Mouse (Mus musculus): ENCODE data around the gene Hnrnpm. TPM values are rescaled to one million over a fixed set of nuclear protein-coding genes. Genes with fewer than 3 reads are reported as not detected.

The Hnrnpm gene
- polyA plus RNA-seq, 1 experiment from 2014 or later, result 490 TPM

- ATAC-seq (ENCODE audit: low FRiP score), result peak; percentile 23; the same call in 1 of the 2 replicates
- no peak overlapping the region for H3K9ac ChIP-seq
- no peak overlapping the region for H3K4me2 ChIP-seq
Measured at GRCm38 (mm10) chr17:33649781-33650475, 36.7 kb downstream of the Hnrnpm start.

GRCm38 (mm10) chr17:33645073-33645472 lies 41.6 kb downstream of the Hnrnpm start:
- Histone ChIP-seq H3K4me3 (replicated peaks) (no peak overlapping the region), H3K9ac (no peak overlapping the region), H3K4me2 (no peak overlapping the region), H3K36me3 (replicated peaks) (peaks cover 88% of the 10 kb centered on the region), H3K4me1 (no peaks in the 10 kb centered on the region), H3K9me3 (no peaks in the 10 kb centered on the region), H3K27me3 (no peaks in the 10 kb centered on the region), H3K27ac (no peak overlapping the region)
- 94% methylated on average over 8 of the region's 8 CpGs for WGBS
- no peak for ATAC-seq (ENCODE audit: low FRiP score)

More at GRCm38 (mm10) chr17:33649781-33650475, 36.7 kb downstream of the Hnrnpm start:
- Histone ChIP-seq H3K27ac (no peak overlapping the region), H3K36me3 (replicated peaks) (peaks cover 96% of the 10 kb centered on the region), H3K4me3 (replicated peaks) (no peak overlapping the region), H3K4me1 (no peaks in the 10 kb centered on the region), H3K27me3 (no peaks in the 10 kb centered on the region), H3K9me3 (no peaks in the 10 kb centered on the region)
- WGBS, result 98% methylated on average over 34 of the region's 34 CpGs

DNA sequence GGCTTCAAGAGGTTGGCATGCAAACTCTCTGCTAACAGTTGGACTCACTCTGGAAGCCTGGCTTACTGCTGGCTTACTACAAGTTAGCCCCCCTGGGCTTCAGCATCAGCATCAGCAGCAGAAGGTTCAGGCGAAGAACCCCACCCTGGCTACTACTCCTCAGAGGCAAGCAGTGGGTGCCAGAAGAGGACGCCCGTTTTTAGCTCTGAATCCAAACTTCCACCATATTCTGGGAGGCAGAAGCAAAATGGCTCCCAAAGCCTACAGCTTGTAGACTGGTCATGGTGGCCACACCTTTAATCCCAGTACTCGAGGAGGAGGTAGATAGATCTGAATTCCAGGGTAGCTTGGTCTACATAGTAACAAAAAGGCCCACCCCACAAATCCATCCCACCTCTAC lies 42.6 kb downstream of the Hnrnpm start:
- no peak for ATAC-seq (ENCODE audit: low FRiP score)
- no peaks in the 10 kb centered on the region for H3K4me1 ChIP-seq
- WGBS, result 94% methylated on average over 4 of the region's 4 CpGs
- H3K9me3 ChIP-seq, result no peaks in the 10 kb centered on the region
- no peak overlapping the region for H3K4me3 ChIP-seq (replicated peaks)
- H3K4me2 ChIP-seq, result no peak overlapping the region
- no peaks in the 10 kb centered on the region for H3K27me3 ChIP-seq
- peaks cover 78% of the 10 kb centered on the region for H3K36me3 ChIP-seq (replicated peaks)
- no peak overlapping the region for H3K27ac ChIP-seq
- H3K9ac ChIP-seq, result no peak overlapping the region

GRCm38 (mm10) chr17:33639743-33640142 lies 46.9 kb downstream of the Hnrnpm start:
- ATAC-seq (ENCODE audit: low FRiP score), result no peak
- no peak overlapping the region for H3K9ac ChIP-seq
- H3K27ac ChIP-seq, result no peak overlapping the region
- WGBS, result 72% methylated on average over 6 of the region's 6 CpGs
- H3K27me3 ChIP-seq, result no peaks in the 10 kb centered on the region
- H3K4me1 ChIP-seq, result no peaks in the 10 kb centered on the region
- H3K4me2 ChIP-seq, result no peak overlapping the region
- H3K36me3 ChIP-seq (replicated peaks), result peaks cover 48% of the 10 kb centered on the region
- no peak overlapping the region for H3K4me3 ChIP-seq (replicated peaks)
- H3K9me3 ChIP-seq, result no peaks in the 10 kb centered on the region

- no peak within 1 kb of the TSS for H3K4me2 ChIP-seq
Measured at GRCm38 (mm10) chr17:33637516-33638276, 49.0 kb downstream of the Hnrnpm start, which contains the start of gene Pram1. Gene Pram1, plus strand, starts transcription at chr17:33638056.

GRCm38 (mm10) chr17:33637038-33637437 lies 49.6 kb downstream of the Hnrnpm start:
- H3K9ac ChIP-seq, result no peak overlapping the region
- no peaks in the 10 kb centered on the region for H3K27me3 ChIP-seq
- no peak for ATAC-seq (ENCODE audit: low FRiP score)
- H3K9me3 ChIP-seq, result no peaks in the 10 kb centered on the region
- no peaks in the 10 kb centered on the region for H3K4me1 ChIP-seq
- no peak overlapping the region for H3K4me3 ChIP-seq (replicated peaks)
- H3K36me3 ChIP-seq (replicated peaks), result peaks cover 31% of the 10 kb centered on the region
- no peak overlapping the region for H3K4me2 ChIP-seq
- no peak overlapping the region for H3K27ac ChIP-seq
- WGBS, result 84% methylated on average over 2 of the region's 2 CpGs

More at GRCm38 (mm10) chr17:33637516-33638276, 49.0 kb downstream of the Hnrnpm start, which contains the start of gene Pram1:
- Histone ChIP-seq H3K27me3 (no peaks in the 10 kb centered on the region), H3K36me3 (replicated peaks) (peaks cover 32% of the 10 kb centered on the region), H3K4me3 (replicated peaks) (no peak within 1 kb of the TSS), H3K4me1 (no peaks in the 10 kb centered on the region), H3K27ac (no peak within 1 kb of the TSS), H3K9me3 (no peaks in the 10 kb centered on the region), H3K9ac (no peak within 1 kb of the TSS)
- 87% methylated on average over 4 of the region's 4 CpGs for WGBS
- ATAC-seq (ENCODE audit: low FRiP score), result no peak

- WGBS, result 87% methylated on average over 5 of the region's 5 CpGs
- H3K36me3 ChIP-seq (replicated peaks), result peaks cover 30% of the 10 kb centered on the region
- no peak overlapping the region for H3K4me2 ChIP-seq
Measured at GRCm38 (mm10) chr17:33631796-33632195, 54.9 kb downstream of the Hnrnpm start.

DNA sequence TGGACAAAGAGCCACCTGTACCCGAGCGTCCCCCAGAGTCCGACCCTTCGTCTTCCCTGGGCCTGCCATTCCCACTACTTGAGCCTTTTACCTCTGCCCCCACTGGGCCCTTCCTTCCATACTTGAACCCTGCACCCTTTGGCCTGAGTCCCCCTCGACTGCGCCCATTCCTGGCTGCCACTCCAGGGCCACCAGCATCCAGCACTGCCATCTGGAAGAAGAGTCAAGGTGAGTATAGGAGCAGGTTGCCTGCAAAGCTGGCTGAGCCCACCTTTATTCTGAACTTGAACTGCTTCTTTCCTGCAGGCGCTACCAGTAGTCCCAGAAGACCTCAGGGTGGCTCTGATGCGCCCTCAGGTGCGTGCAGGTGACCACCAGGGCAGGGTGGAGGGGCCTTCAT lies 55.4 kb downstream of the Hnrnpm start:
- Histone ChIP-seq H3K27ac (no peak overlapping the region), H3K4me3 (replicated peaks) (no peak overlapping the region), H3K27me3 (no peaks in the 10 kb centered on the region), H3K4me2 (no peak overlapping the region), H3K4me1 (peaks cover 25% of the 10 kb centered on the region), H3K9ac (no peak overlapping the region), H3K36me3 (replicated peaks) (peaks cover 30% of the 10 kb centered on the region), H3K9me3 (no peaks in the 10 kb centered on the region)
- no peak for ATAC-seq (ENCODE audit: low FRiP score)
- WGBS, result 98% methylated on average over 9 of the region's 9 CpGs

More at GRCm38 (mm10) chr17:33631796-33632195, 54.9 kb downstream of the Hnrnpm start:
- peak overlapping the region; percentile 31; the same call in 1 of the 2 replicates for H3K27ac ChIP-seq
- ATAC-seq (ENCODE audit: low FRiP score), result no peak
- peaks cover 25% of the 10 kb centered on the region for H3K4me1 ChIP-seq
- H3K27me3 ChIP-seq, result no peaks in the 10 kb centered on the region
- H3K9ac ChIP-seq, result no peak overlapping the region
- H3K4me3 ChIP-seq (replicated peaks), result no peak overlapping the region
- H3K9me3 ChIP-seq, result no peaks in the 10 kb centered on the region

- H3K36me3 ChIP-seq (replicated peaks), result peaks cover 30% of the 10 kb centered on the region
- H3K27ac ChIP-seq, result 0 out of 2 replicates have a peak overlapping the region, but pooled peaks have one; percentile 5
- H3K9me3 ChIP-seq, result no peaks in the 10 kb centered on the region
- H3K4me3 ChIP-seq (replicated peaks), result peak overlapping the region; percentile 74
- 86% methylated on average over 13 of the region's 13 CpGs for WGBS
- H3K4me1 ChIP-seq, result peaks cover 25% of the 10 kb centered on the region
- H3K4me2 ChIP-seq, result peak overlapping the region; percentile 69
- no peak overlapping the region for H3K9ac ChIP-seq
- ATAC-seq (ENCODE audit: low FRiP score), result no peak
- H3K27me3 ChIP-seq, result no peaks in the 10 kb centered on the region
Measured at GRCm38 (mm10) chr17:33630171-33630895, 56.3 kb downstream of the Hnrnpm start.

- peak overlapping the region; percentile 74 for H3K4me3 ChIP-seq (replicated peaks)
- H3K36me3 ChIP-seq (replicated peaks), result peaks cover 30% of the 10 kb centered on the region
- peak; percentile 9; the same call in 1 of the 2 replicates for ATAC-seq (ENCODE audit: low FRiP score)
- WGBS, result 76% methylated on average over 12 of the region's 12 CpGs
- peak overlapping the region; percentile 97 for H3K27ac ChIP-seq
- peak overlapping the region; percentile 78 for H3K9ac ChIP-seq
- H3K4me1 ChIP-seq, result peaks cover 25% of the 10 kb centered on the region
- peak overlapping the region; percentile 69 for H3K4me2 ChIP-seq
- H3K9me3 ChIP-seq, result no peaks in the 10 kb centered on the region
- no peaks in the 10 kb centered on the region for H3K27me3 ChIP-seq
Measured at GRCm38 (mm10) chr17:33629487-33630125, 57.1 kb downstream of the Hnrnpm start.

- peaks cover 25% of the 10 kb centered on the region for H3K4me1 ChIP-seq
- H3K27ac ChIP-seq, result peak within 1 kb of the TSS; percentile 97
- H3K9me3 ChIP-seq, result no peaks in the 10 kb centered on the region
Measured at GRCm38 (mm10) chr17:33628621-33629486, 57.8 kb downstream of the Hnrnpm start, which contains the start of gene Zfp414. Gene Zfp414, plus strand, starts transcription at chr17:33629090.

More at GRCm38 (mm10) chr17:33628621-33629486, 57.8 kb downstream of the Hnrnpm start, which contains the start of gene Zfp414:
- peaks cover 30% of the 10 kb centered on the region for H3K36me3 ChIP-seq (replicated peaks)
- H3K4me2 ChIP-seq, result peak within 1 kb of the TSS; percentile 69
- H3K27me3 ChIP-seq, result no peaks in the 10 kb centered on the region
- H3K9ac ChIP-seq, result peak within 1 kb of the TSS; percentile 78
- H3K4me3 ChIP-seq (replicated peaks), result peak within 1 kb of the TSS; percentile 74
- WGBS, result 3% methylated on average over 35 of the region's 35 CpGs
- peak; percentile 96 for ATAC-seq (ENCODE audit: low FRiP score)
